Mouse (Mus musculus) CH12.LX (cell line): ENCODE data around the gene Aldh1b1.

ENCODE experiments used
- CHD1 ChIP-seq: IDR thresholded peaks from 2 replicates; pipeline ENCODE4 v1.6.1; 2012; ENCODE audit warnings: low read depth, low read length, improper control_type of control experiment, inconsistent platforms
- CHD2 ChIP-seq: IDR thresholded peaks from 2 replicates; pipeline ENCODE4 v1.6.1; 2011; ENCODE audit warnings: low read length, improper control_type of control experiment
- CTCF ChIP-seq, 2 experiments: IDR thresholded peaks in 1 of 2; conservative IDR thresholded peaks in 1 of 2; 2 replicates each; pipeline ENCODE4 v1.5.1; 2011 to 2012; ENCODE audit warnings: low read depth in 2 of 2, low read length in 2 of 2, improper control_type of control experiment in 1 of 2, inconsistent platforms in 1 of 2, mild to moderate bottlenecking in 1 of 2, moderate library complexity in 1 of 2
- POLR2A ChIP-seq: IDR thresholded peaks from 2 replicates; pipeline ENCODE4 v1.6.1; 2011; ENCODE audit warnings: low read depth, mild to moderate bottlenecking, improper control_type of control experiment, low read length
- TBP ChIP-seq: conservative IDR thresholded peaks from 2 replicates; pipeline ENCODE4 v1.6.1; 2011; ENCODE audit warnings: low read depth, low read length, improper control_type of control experiment
- TCF12 ChIP-seq: IDR thresholded peaks from 2 replicates; pipeline ENCODE4 v1.6.1; 2014; ENCODE audit warnings: low read depth, mild to moderate bottlenecking, inconsistent platforms, low read length, improper control_type of control experiment

GRCm38 (mm10) chr4:45750477-45750876 lies 48.3 kb upstream of the Aldh1b1 start:
- TF ChIP-seq POLR2A = no peak
- no peak for TF ChIP-seq TCF12
- TF ChIP-seq CTCF (conservative IDR thresholded peaks at IDR 0.05 in 1 of 2, IDR thresholded peaks at IDR 0.05 in 1 of 2; ENCODE audit: low read depth in 2 of 2, low read length in 2 of 2) = no peak
- TF ChIP-seq CHD2 = no peak
- TF ChIP-seq CHD1 = no peak
- TF ChIP-seq TBP = no peak
